Mouse (Mus musculus) urinary bladder, postnatal 14 days (tissue): ENCODE results near the gene Pdp2.
"Not testable (repeated sequence)": the region's sequence is repeated elsewhere in the genome, so short reads cannot be mapped to it uniquely, and the experiment has no call there.

Source experiments
- DNase-seq: peaks from one replicate; pipeline ENCODE4 v3.0.0; 2021; ENCODE audit warnings: low spot score

Pdp2 gene

DNA sequence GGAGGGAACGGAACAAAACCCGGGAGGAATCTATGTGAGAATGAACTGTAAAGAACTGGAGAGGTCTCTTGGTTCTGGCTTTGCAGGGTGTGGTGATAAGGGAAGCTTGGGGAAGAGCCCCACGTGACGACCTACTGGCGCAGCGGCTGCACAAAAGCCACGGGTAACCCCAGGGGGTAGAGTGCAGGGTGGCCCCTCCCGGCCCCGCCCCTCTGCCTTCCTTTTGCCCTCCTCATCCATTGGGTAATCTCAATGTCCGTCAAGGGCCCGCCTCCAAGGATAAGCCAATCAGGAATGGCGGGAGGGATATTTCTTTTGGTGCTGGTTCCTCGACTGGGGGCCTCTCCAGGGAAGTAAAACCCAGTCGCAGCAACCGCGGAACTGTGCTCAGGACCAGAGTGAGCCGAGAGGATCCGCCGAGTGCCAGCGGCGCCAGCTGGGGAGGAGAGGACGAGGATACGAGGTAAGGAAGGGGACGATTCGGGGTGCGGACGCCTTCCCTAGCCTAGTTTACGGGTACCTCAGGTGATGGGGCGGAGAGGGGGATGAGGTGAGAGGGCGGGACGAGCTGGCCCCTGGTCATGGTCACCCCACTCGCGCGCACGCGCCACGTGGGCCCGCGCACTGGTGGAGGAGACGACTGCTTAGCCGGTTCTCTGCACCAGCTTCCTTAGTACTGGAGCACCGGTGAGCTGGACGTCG is at the start of gene Pdp2:
Gene Pdp2, plus strand, starts transcription at position 319 of the 702 bp plus-strand sequence.
- DNase-seq: peak; percentile 91

DNA sequence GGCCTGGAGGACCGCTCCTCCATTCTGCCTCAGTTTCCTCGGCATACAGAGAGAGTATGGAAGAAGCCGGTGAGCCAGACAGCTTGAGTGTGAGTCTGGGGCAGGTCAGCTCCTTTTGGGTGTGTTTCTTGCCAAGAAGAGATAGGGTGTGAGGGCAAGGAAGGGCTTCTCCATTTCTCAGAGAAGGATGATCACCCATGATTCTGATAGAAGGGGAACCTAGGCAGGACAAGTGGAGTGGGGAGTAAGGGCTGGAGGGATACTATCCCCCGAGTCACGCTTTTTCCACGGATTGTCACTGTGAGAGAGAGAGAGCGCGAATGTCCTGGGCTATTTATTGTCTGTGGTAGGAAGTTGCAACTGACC is 49.8 kb upstream of the Pdp2 start:
- DNase-seq: no peak

GRCm38 (mm10) chr8:104542160-104542559 is 49.1 kb upstream of the Pdp2 start:
- DNase-seq: no peak

DNA sequence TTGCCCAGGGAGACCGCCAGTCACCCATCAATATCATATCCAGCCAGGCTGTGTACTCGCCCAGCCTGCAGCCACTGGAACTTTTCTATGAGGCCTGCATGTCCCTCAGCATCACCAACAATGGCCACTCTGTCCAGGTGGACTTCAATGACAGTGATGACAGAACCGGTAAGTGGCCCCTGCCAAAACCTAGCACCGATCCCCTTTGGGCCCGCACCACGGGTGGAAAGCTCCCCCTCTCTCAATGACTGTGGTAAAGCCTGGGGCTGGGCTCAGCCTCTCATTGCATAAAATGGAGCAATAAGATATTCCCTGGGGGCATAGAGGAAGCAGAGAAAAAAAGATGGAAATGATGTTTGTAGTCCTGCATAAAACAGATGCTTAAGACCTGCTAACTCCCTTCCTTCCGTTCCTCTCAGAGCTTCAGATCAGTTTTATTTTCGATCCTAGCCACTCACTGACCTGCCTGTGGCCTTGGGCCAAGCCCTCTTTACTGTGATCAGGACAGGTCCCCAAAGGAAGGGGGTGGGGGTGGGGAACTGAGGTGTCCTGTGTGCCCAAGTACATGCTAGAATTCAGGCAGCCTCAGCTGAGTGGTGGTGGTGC is 47.7 kb upstream of the Pdp2 start:
- DNase-seq: no peak

DNA sequence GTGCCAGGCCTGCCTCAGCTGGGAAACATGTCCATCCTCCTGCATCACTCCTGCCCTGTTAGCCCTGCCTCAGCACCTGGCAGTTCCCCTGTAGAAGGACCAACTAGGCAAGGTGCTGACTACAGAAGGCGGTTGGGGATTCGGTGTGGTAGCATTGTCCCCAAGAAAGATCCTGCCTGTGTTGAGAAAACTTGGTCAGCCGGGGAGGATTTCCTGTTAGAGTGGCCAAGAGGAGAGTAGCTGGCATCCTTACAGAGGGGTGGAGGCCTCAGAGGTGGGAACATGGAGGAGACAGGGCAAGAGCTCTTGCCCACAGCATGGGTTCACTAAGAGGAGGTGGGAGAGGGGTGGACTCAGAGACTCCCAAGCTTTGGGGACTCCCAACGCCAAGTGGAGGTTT is 36.1 kb upstream of the Pdp2 start:
- DNase-seq: no peak

- no peak for DNase-seq
Measured at GRCm38 (mm10) chr8:104557226-104557625, 34.0 kb upstream of the Pdp2 start.

- no peak for DNase-seq
Measured at GRCm38 (mm10) chr8:104560731-104561130, 30.5 kb upstream of the Pdp2 start.

GRCm38 (mm10) chr8:104564633-104565456 is 26.4 kb upstream of the Pdp2 start:
- peak; percentile 88 for DNase-seq

DNA sequence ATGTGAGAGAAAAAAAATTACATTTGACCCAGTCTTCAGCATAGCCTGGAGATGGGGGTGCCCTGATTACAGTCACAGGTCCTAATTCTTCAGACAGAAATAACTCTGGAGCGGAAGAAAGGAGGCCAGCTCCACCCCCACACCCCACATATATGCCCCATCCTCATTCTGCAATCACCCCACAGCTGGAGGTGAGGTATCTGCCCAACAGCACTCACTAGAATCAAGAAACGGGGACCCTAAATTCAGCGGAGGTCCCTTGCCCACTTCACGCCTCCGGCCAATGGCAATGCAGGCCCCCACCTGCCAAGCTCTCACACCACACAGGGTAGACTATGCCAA is 25.8 kb upstream of the Pdp2 start:
- no peak for DNase-seq

DNA sequence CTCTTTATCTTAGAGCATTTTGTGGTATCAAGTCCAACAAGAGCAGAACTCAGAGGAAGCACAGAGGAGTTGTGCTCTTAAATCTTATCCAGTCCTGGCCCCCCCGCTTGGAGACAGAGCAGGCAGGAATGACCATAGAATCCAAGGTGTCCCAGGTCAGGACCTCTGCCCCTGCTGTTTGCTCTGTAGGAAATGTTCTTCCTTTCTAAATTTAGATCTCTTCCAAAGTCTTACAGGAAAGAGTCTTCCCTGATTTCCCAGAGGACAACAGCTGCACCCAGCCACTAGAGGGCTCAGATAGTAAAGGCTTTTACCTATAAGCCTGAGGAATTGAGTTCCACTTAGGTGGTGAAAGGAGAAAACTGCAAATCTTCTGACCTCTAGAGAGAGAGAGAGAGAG is 21.7 kb upstream of the Pdp2 start:
- peak; percentile 38 for DNase-seq

DNA sequence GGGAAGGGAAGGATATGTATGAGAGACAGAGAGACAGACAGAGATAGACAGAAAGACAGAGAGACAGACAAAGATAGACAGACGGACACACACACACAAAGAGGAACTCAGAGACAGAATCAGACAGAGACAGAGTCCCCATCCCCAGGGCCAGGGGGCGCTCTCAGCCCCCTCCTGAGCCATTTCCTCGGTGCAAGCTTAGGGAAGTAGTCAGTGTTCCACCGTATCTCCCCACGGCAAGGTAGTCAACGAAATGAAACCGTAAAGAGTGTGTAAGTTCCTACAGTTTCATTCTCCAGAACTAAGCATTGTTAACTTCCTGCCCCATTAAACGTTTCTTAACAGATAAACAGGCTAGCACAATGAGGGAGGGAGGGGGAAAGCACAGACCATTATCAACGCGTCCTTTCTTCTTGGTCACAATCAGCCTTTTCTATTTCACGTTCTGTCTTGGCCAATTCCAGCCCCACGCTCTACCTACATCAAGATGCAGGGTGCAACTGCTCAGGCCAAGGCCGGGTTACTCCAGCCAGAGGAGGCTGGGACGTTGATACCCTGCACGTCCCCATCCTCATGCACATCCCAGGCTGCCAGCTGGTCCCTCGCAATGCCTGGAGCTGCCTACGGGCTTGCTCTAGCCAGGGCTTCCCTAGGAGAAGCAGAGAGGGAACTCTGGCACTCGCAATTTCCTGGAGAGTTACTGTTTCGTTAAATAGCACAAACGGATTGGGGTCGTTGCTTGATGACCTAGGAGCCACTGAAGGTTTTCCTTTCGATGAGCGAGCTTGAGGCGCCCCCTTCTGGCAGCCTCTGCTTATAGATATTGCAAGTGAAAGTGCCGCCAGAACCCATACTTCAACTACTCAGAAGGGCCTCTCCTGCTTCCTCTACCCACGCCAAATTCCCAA is 20.6 kb upstream of the Pdp2 start:
- peak; percentile 85 for DNase-seq

- DNase-seq: no peak
Measured at GRCm38 (mm10) chr8:104576820-104577219, 14.4 kb upstream of the Pdp2 start.

DNA sequence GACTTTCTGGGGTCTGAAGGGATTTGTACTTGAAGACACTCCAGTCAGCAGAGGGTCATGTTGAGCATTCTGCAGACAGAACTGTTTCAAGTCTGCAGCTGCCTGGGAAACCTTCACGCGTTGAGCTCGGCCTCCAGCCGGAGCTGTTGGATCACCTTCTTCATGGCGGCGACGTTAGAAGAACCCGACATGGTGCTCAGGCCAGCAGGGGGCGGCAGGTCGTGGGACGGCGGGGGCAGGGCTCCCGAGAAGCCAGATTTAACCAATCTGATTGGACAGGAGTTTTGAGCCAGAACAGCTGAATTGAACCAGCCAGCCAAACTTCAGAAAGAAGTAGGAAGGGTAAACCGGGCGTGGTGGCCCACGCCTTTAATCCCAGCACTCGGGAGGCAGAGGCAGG is 13.6 kb upstream of the Pdp2 start:
- DNase-seq: not testable (repeated sequence)

DNA sequence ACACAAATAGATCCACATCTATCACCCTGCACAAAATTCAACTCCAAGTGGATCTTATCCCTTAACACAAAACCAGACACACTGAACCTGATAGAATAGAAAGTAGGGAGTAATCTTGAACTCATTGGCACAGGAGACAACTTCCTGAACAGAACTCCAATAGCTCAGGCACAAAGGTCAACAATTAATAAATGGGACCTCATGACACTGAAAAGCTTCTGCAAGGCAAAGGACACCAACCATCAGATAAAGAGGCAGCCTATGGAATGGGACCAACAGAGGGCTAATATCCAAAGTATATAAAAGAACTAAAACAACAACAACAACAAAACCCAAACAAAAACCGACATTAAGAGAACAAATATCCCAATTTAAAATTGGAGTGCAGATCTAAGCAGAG is 6.7 kb upstream of the Pdp2 start:
- no peak for DNase-seq

- no peak for DNase-seq
Measured at GRCm38 (mm10) chr8:104590284-104590683, 967 bp upstream of the Pdp2 start.

- DNase-seq: no peak
Measured at GRCm38 (mm10) chr8:104591856-104592255, 605 bp downstream of the Pdp2 start.

GRCm38 (mm10) chr8:104592566-104592965 is 1.3 kb downstream of the Pdp2 start:
- no peak for DNase-seq

- DNase-seq: no peak
Measured at GRCm38 (mm10) chr8:104593536-104594325, 2.5 kb downstream of the Pdp2 start.

- no peak for DNase-seq
Measured at GRCm38 (mm10) chr8:104594611-104595362, 3.5 kb downstream of the Pdp2 start.

DNA sequence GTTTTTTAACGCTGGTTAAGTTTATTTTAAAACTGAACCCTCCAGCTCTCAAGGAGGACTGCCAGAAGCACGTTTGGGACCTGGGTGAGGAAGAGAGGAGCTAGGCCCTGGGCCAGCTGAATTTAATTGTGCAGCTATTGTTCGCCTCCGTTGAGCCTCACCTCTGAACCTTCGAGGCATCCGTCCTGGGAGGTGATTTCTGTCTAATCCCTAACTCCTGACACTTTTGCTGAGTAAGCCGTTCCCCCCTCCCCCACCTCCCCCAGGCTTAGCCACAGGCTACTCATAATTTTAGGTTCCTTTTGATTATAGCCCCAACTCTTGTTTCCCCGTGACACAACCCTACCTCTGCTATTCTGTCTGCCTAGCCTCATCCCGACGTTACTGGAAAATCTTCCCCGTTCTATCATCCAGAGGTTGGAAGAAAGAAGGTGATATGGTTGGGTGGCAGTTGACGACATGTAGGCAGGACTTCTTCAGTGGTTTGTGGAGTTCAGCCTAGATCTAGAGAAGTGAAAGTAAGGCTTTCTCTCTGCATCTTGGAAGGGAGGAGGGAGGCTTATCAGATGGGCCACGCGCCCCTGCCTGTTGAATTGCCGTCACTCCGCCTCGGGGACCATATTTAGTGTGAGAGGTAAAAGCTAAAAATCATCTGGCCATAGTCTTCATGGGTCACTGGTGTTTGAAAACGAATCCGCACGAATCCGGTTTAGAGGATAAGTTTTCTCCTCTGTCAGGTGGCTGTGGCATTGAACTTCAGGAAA is 4.7 kb downstream of the Pdp2 start:
- DNase-seq: peak; percentile 61
